Mouse (Mus musculus) olfactory bulb, adult 2 months (tissue): Measurements from ENCODE around the gene Efcab14. TPM values are rescaled to one million over a fixed set of nuclear protein-coding genes. Genes with fewer than 3 reads are reported as not detected.
A peak's percentile ranks its signal among the peaks of the same experiment; 100 is the strongest.

Experiments used
- H3K27ac ChIP-seq: fragments of 200-500 bp; 2 replicates; pipeline ENCODE4 v1.5.1; 2012; ENCODE audit warnings: low read depth, low read length; ENCODE audit not compliant: insufficient read depth
- H3K4me1 ChIP-seq: fragments of 200-500 bp; 2 replicates; pipeline ENCODE4 v1.6.1; 2012; ENCODE audit warnings: low read length; ENCODE audit not compliant: control insufficient read depth, insufficient read depth
- H3K4me3 ChIP-seq: fragments of 200-500 bp; 2 replicates; pipeline ENCODE4 v1.5.1; 2012; ENCODE audit warnings: mild to moderate bottlenecking, low read depth, low read length, moderate library complexity; ENCODE audit not compliant: insufficient read depth
- CTCF ChIP-seq: fragments of 200-500 bp; IDR thresholded peaks from 2 replicates; pipeline ENCODE4 v1.5.1; 2012; ENCODE audit warnings: low read depth, mild to moderate bottlenecking, low read length, moderate library complexity; ENCODE audit not compliant: insufficient read depth
- POLR2A ChIP-seq: fragments of 200-500 bp; IDR thresholded peaks from 2 replicates; pipeline ENCODE4 v1.6.1; 2012; ENCODE audit warnings: mild to moderate bottlenecking, low read depth, low read length, moderate library complexity; ENCODE audit not compliant: insufficient read depth
- WGBS: fragments of 180-500 bp; shearing (Covaris S2); methylation state at CpG from one replicate; pipeline ENCODE4 v1.1.7; 2018; 5-methylcytosine and 5-hydroxymethylcytosine counted together
- polyA plus RNA-seq: library from polyadenylated mRNA; stranded (reverse); fragments of >200 nt; gene quantifications from 2 replicates; pipeline ENCODE4 v1.2.4, GENCODE M21; 2012; ENCODE audit warnings: low replicate concordance; ENCODE audit not compliant: missing spikeins, insufficient read depth, insufficient read length

Gene Efcab14
- polyA plus RNA-seq, 1 experiment, result not detected

DNA sequence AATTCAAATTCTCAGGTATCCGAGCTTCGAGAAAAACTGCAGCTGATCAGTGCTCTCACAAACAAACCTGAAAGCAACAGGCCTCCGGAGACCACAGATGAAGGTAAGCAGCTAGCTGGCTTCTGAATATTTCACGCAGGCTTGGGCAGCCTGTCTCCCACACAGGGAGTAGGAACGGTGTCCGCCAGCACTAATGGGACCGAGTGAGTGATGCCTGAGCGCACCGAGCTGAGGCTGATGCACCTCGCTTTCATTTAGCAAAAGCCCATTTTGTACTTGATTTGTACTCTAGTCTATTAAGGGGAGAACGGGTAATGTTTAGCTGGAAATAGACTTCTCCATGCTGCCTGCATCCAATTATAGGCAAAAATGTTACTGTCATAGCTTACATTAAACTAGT is 27.0 kb downstream of the Efcab14 start:
- Histone ChIP-seq H3K27ac (no peak overlapping the region), H3K4me3 (no peak overlapping the region), H3K4me1 (no peaks in the 10 kb centered on the region; the same call in 1 of the 2 replicates)
- TF ChIP-seq CTCF, result no peak
- 85% methylated on average over 11 of the region's 11 CpGs for WGBS

GRCm38 (mm10) chr4:115767647-115768467 is 30.3 kb downstream of the Efcab14 start:
- H3K4me3 ChIP-seq, result no peak overlapping the region
- H3K27ac ChIP-seq, result no peak overlapping the region
- 50% methylated on average over 11 of the region's 11 CpGs for WGBS
- no peak for TF ChIP-seq CTCF
- TF ChIP-seq POLR2A, result no peak
- H3K4me1 ChIP-seq, result no peaks in the 10 kb centered on the region

GRCm38 (mm10) chr4:115775056-115775455 is 37.5 kb downstream of the Efcab14 start:
- Histone ChIP-seq H3K4me1 (peaks cover 3% of the 10 kb centered on the region; the same call in 1 of the 2 replicates), H3K4me3 (no peak overlapping the region), H3K27ac (no peak overlapping the region)
- WGBS, result 90% methylated on average over 6 of the region's 6 CpGs
- no peak for TF ChIP-seq POLR2A
- TF ChIP-seq CTCF, result no peak

DNA sequence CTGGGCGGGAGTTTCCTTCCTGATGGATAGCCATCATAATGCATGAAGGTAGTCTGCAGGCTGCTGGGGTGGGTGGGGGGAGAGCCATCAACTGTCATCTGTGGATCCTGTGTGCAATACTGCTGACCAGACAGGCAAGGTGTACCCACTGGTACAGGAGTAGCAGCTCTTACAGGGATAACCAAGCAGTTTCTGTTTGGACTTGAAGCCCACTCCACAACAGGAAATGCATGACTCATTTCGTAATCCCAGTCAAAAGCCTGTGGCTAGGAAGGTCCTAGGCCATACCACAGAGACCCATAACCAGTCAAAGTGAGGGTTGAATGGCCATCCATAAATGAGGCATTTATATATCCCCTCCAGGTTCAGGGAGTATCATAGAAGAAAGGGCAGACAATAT is 40.1 kb downstream of the Efcab14 start:
- WGBS, result 95% methylated on average over 2 of the region's 2 CpGs
- Histone ChIP-seq H3K4me1 (peaks cover 10% of the 10 kb centered on the region; the same call in 1 of the 2 replicates), H3K4me3 (no peak overlapping the region), H3K27ac (no peak overlapping the region)
- TF ChIP-seq CTCF (no peak), POLR2A (no peak)

GRCm38 (mm10) chr4:115780269-115780668 is 42.7 kb downstream of the Efcab14 start:
- peaks cover 10% of the 10 kb centered on the region; the same call in 1 of the 2 replicates for H3K4me1 ChIP-seq
- TF ChIP-seq POLR2A, result no peak
- TF ChIP-seq CTCF, result no peak
- H3K27ac ChIP-seq, result peak overlapping the region; percentile 1; the same call in 1 of the 2 replicates
- no peak overlapping the region for H3K4me3 ChIP-seq
- 30% methylated on average over 6 of the region's 6 CpGs for WGBS

DNA sequence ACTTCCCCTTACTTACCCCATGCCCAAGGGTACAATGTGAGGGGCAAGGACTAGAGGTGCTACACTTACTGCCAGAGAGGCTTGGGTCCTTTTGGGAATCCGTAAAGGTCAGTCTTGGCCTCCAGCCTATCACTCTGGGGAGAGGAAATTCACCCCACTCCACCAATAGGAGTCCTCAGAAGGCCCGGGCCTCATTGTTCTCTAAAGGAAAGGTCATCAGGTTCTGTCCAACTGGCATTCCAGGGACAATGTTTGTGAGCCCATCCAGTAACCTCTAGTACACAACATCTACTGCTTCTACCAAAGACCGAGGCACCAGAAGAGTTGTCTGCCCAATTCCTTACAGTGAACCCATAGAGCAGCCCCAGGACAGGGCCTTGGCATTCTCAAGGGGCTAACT is 43.4 kb downstream of the Efcab14 start, which contains the start of gene Tex38:
Gene Tex38 (minus strand): TSS at position 101 of the 400 bp plus-strand sequence.
- H3K27ac ChIP-seq, result peak within 1 kb of the TSS; percentile 1; the same call in 1 of the 2 replicates
- peaks cover 10% of the 10 kb centered on the region; the same call in 1 of the 2 replicates for H3K4me1 ChIP-seq
- no peak within 1 kb of the TSS for H3K4me3 ChIP-seq
- TF ChIP-seq POLR2A, result no peak
- TF ChIP-seq CTCF, result no peak
- 84% methylated on average over 3 of the region's 3 CpGs for WGBS

- TF ChIP-seq POLR2A (no peak), CTCF (no peak)
- Histone ChIP-seq H3K27ac (no peak overlapping the region), H3K4me3 (no peak overlapping the region), H3K4me1 (peaks cover 10% of the 10 kb centered on the region; the same call in 1 of the 2 replicates)
- 84% methylated on average over 5 of the region's 5 CpGs for WGBS
These were observed 44.7 kb downstream of the Efcab14 start for GRCm38 (mm10) chr4:115782026-115782805.

GRCm38 (mm10) chr4:115784769-115785510 is 47.4 kb downstream of the Efcab14 start, which contains the start of gene Atpaf1:
Atpaf1 (plus strand) TSS chr4:115784812.
- peak within 1 kb of the TSS; percentile 77 for H3K27ac ChIP-seq
- H3K4me3 ChIP-seq, result peak within 1 kb of the TSS; percentile 81
- H3K4me1 ChIP-seq, result peaks cover 12% of the 10 kb centered on the region; the same call in 1 of the 2 replicates
- under 1% methylated on average over 69 of the region's 69 CpGs for WGBS
- no peak for TF ChIP-seq CTCF
- peak; percentile 64 for TF ChIP-seq POLR2A
